In the genomic region with DNA sequence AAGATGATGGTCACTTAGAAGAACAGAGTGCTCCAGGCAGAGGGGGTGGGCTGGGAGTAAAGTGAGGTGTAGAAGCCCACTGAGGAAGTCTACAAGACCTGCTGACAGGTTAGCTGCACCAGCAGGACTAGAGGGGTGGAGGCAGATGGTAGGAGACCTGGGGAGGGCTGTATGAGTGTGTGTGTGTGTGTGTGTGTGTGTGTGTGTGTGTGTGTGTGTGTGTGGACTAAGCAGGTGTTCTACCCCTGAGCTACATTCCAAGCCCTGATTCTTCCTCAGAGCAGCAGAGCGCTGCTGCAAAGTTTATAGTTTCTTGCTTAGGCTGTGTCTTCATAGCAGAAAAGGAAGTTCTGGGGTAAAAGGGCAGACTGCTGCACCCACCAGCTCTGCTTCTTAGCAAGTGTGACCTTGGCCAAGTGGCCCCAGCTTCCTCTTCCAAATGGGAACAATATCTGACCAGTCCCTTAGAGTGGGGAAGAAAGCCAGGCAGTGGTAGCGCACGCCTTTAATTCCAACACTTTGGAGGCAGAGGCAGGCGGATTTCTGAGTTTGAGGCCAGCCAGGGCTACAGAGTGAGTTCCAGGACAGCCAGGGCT, we compare ENCODE assay signal across 13 mouse cellular contexts. TPM values are rescaled to one million over a fixed set of nuclear protein-coding genes. Genes with fewer than 3 reads are reported as not detected.
A peak's percentile ranks its signal among the peaks of the same experiment; 100 is the strongest.
DNase-seq lines count a peak whose midpoint lies in the region; ATAC-seq and TF ChIP-seq lines count a peak whose summit lies in the region.
"Had no signal": no experiment of that assay in that cellular context is flagged by ENCODE, and none has a peak within 500 bp of the region (broad histone marks: within the 10 kb centered on the region; RNA-seq: fewer than 3 reads in every experiment).

No protein-coding gene starts in this region.

- peaks cover 9% of the 10 kb centered on the region for H3K4me1 ChIP-seq in liver, adult 2 months (ENCODE audit: control insufficient read depth, insufficient read depth, low read length)
- H3K4me1 ChIP-seq in liver, embryonic 11.5 days (replicated peaks; ENCODE audit: control insufficient read depth, insufficient read depth, low read length): peaks cover 11% of the 10 kb centered on the region
- peaks cover 48% of the 10 kb centered on the region for H3K4me1 ChIP-seq in heart, embryonic 16.5 days (ENCODE audit: control insufficient read depth, insufficient read depth, low read length)
- H3K4me1 ChIP-seq in neural tube, embryonic 15.5 days: 0 out of 2 replicates have a peak, but pooled peaks cover 8% of the 10 kb centered on the region

- H3K79me2 ChIP-seq in liver, adult 2 months (ENCODE audit: control insufficient read depth, insufficient read depth, low read length): peaks cover 30% of the 10 kb centered on the region; the same call in 1 of the 2 replicates

- no peak for DNase-seq in gastrocnemius, adult 2 months
- no peak for DNase-seq in gastrocnemius, postnatal 10 days
- peak; percentile 44 for DNase-seq in liver, adult 2 months (ENCODE audit: extremely low read depth, low read depth, low spot score)
- no peak for DNase-seq in liver, embryonic 11.5 days (ENCODE audit: low spot score)
- DNase-seq in urinary bladder, postnatal 25 days (ENCODE audit: low spot score): no peak
- DNase-seq in thymus, postnatal 25 days: no peak
- DNase-seq: B cell, adult 2 months; cerebellum, postnatal 36 days had no signal

- no peak for TF ChIP-seq POLR2A in liver, adult 2 months (IDR thresholded peaks at IDR 0.05; ENCODE audit: extremely low read depth, insufficient read depth, low read length)

- intact Hi-C loops in gastrocnemius, adult 2 months (cut with DNase I): no loop called here

- no peak for TF ChIP-seq CTCF in gastrocnemius, adult 2 months (IDR thresholded peaks at IDR 0.05)
- TF ChIP-seq CTCF in liver, adult 2 months (IDR thresholded peaks at IDR 0.05; ENCODE audit: low read depth, low read length): no peak

- ATAC-seq in liver, embryonic 11.5 days (replicated peaks; ENCODE audit: low FRiP score): no peak
- no peak for ATAC-seq in heart, embryonic 16.5 days (replicated peaks; ENCODE audit: extremely low read depth, insufficient read depth, low FRiP score)
- ATAC-seq in neural tube, embryonic 15.5 days (ENCODE audit: low FRiP score): no peak
- ATAC-seq: Patski had no signal

- peak overlapping the region; percentile 82 for H3K27ac ChIP-seq in gastrocnemius, adult 2 months
- H3K27ac ChIP-seq in liver, adult 2 months (replicated peaks; ENCODE audit: insufficient read depth, low read depth, low read length): peak overlapping the region; percentile 25
- no peak overlapping the region; the same call in 1 of the 2 replicates for H3K27ac ChIP-seq in liver, embryonic 11.5 days (ENCODE audit: low read depth, low read length)
- peak overlapping the region; percentile 75 for H3K27ac ChIP-seq in heart, embryonic 16.5 days (ENCODE audit: low read length)
- H3K27ac ChIP-seq in neural tube, embryonic 15.5 days (replicated peaks): 0 out of 2 replicates have a peak overlapping the region, but pooled peaks have one; percentile 24
- H3K27ac ChIP-seq: midbrain, embryonic 12.5 days had no signal

- H3K4me2 ChIP-seq in liver, embryonic 11.5 days: no peak overlapping the region; the same call in 1 of the 2 replicates
- no peak overlapping the region for H3K4me2 ChIP-seq in heart, embryonic 16.5 days (ENCODE audit: low read depth, low read length)
- no peak overlapping the region for H3K4me2 ChIP-seq in neural tube, embryonic 15.5 days
- H3K4me2 ChIP-seq: midbrain, embryonic 12.5 days had no signal

- H3K9ac ChIP-seq in liver, adult 2 months (ENCODE audit: low read depth, low read length): no peak overlapping the region
- H3K9ac ChIP-seq in liver, embryonic 11.5 days (ENCODE audit: low read depth, low read length): no peak overlapping the region
- H3K9ac ChIP-seq in heart, embryonic 16.5 days (ENCODE audit: low read length): no peak overlapping the region
- no peak overlapping the region for H3K9ac ChIP-seq in neural tube, embryonic 15.5 days (replicated peaks)
- H3K9ac ChIP-seq: midbrain, embryonic 12.5 days had no signal

- H3K27me3 ChIP-seq in liver, adult 2 months (ENCODE audit: control insufficient read depth, insufficient read depth, low read length): no peaks in the 10 kb centered on the region
- H3K27me3 ChIP-seq in liver, embryonic 11.5 days (replicated peaks; ENCODE audit: control insufficient read depth, insufficient read depth, low read length): no peaks in the 10 kb centered on the region
- H3K27me3 ChIP-seq in heart, embryonic 16.5 days (ENCODE audit: control insufficient read depth, insufficient read depth, low read length): no peaks in the 10 kb centered on the region
- H3K27me3 ChIP-seq in neural tube, embryonic 15.5 days (replicated peaks): no peaks in the 10 kb centered on the region
- H3K27me3 ChIP-seq: midbrain, embryonic 12.5 days; Patski had no signal

- H3K9me3 ChIP-seq in liver, embryonic 11.5 days (ENCODE audit: control insufficient read depth, low read length): no peaks in the 10 kb centered on the region
- no peaks in the 10 kb centered on the region for H3K9me3 ChIP-seq in heart, embryonic 16.5 days (replicated peaks; ENCODE audit: control insufficient read depth, low read length)
- H3K9me3 ChIP-seq in neural tube, embryonic 15.5 days (replicated peaks): no peaks in the 10 kb centered on the region
- H3K9me3 ChIP-seq: midbrain, embryonic 12.5 days had no signal

- H3K36me3 ChIP-seq in liver, adult 2 months (ENCODE audit: control insufficient read depth, insufficient read depth, low read length): no peaks in the 10 kb centered on the region
- H3K36me3 ChIP-seq in liver, embryonic 11.5 days (ENCODE audit: control insufficient read depth, insufficient read depth, low read length): no peaks in the 10 kb centered on the region
- no peaks in the 10 kb centered on the region for H3K36me3 ChIP-seq in heart, embryonic 16.5 days (ENCODE audit: control insufficient read depth, insufficient read depth)
- no peaks in the 10 kb centered on the region for H3K36me3 ChIP-seq in neural tube, embryonic 15.5 days
- H3K36me3 ChIP-seq: midbrain, embryonic 12.5 days had no signal

- WGBS in liver, adult 2 months: 73% methylated on average over 4 of the region's 4 CpGs
- WGBS in liver, embryonic 11.5 days: 68% methylated on average over 4 of the region's 4 CpGs
- WGBS in heart, embryonic 16.5 days: 72% methylated on average over 4 of the region's 4 CpGs
- 92% methylated on average over 4 of the region's 4 CpGs for WGBS in neural tube, embryonic 15.5 days

- no peak overlapping the region for H3K4me3 ChIP-seq in gastrocnemius, adult 2 months
- no peak overlapping the region for H3K4me3 ChIP-seq in liver, adult 2 months (ENCODE audit: insufficient read depth, low read depth, low read length)
- no peak overlapping the region for H3K4me3 ChIP-seq in liver, embryonic 11.5 days (ENCODE audit: low read depth, low read length)
- no peak overlapping the region for H3K4me3 ChIP-seq in heart, embryonic 16.5 days (ENCODE audit: low read length)
- no peak overlapping the region for H3K4me3 ChIP-seq in neural tube, embryonic 15.5 days (replicated peaks)
- H3K4me3 ChIP-seq: midbrain, embryonic 12.5 days had no signal

RNA-seq across cellular contexts. Expression of a gene that starts 18.2 kb away (rescaled TPM):
- 10 to 100 TPM; 14.5 to 15.1 TPM for total RNA-seq in gastrocnemius, adult 2 months (2021)
- total RNA-seq in gastrocnemius, postnatal 10 days (2021): 10 to 100 TPM; 23.3 to 27.6 TPM
- total RNA-seq in liver, adult 2 months (2014; rRNA removed): 4.6 and 4.8 TPM in 2 replicates
- polyA plus RNA-seq in liver, adult 2 months (2012; rRNA removed): 13.4 and 15.3 TPM in 2 replicates
- 6.7 and 7.3 TPM in 2 replicates for polyA plus RNA-seq in liver, embryonic 11.5 days (2014; fragmentation: Nextera tagmentation; extraction: Ambion mirVana)
- 17.1 and 18.5 TPM in 2 replicates for polyA plus RNA-seq in heart, embryonic 16.5 days (2015; fragmentation: Nextera tagmentation; extraction: Ambion mirVana)
- 13.9 and 14.5 TPM in 2 replicates for polyA plus RNA-seq in neural tube, embryonic 15.5 days (2015; fragmentation: Nextera tagmentation; extraction: Ambion mirVana)

RNA-seq across cellular contexts. Expression of a gene that starts 18.8 kb away (rescaled TPM):
- total RNA-seq in gastrocnemius, adult 2 months (2021): 10 to 100 TPM in 1 of 2 experiments, 1 to 10 TPM in 1; 8.8 to 10.5 TPM
- 10 to 100 TPM in 1 of 2 experiments, 1 to 10 TPM in 1; 9.2 to 12.9 TPM for total RNA-seq in gastrocnemius, postnatal 10 days (2021)
- 14.9 and 15.1 TPM in 2 replicates for total RNA-seq in liver, adult 2 months (2014; rRNA removed)
- 23.2 and 39.5 TPM in 2 replicates for polyA plus RNA-seq in liver, adult 2 months (2012; rRNA removed)
- 27.9 and 29.1 TPM in 2 replicates for polyA plus RNA-seq in liver, embryonic 11.5 days (2014; fragmentation: Nextera tagmentation; extraction: Ambion mirVana)
- 20.7 and 24.5 TPM in 2 replicates for polyA plus RNA-seq in heart, embryonic 16.5 days (2015; fragmentation: Nextera tagmentation; extraction: Ambion mirVana)
- 31.0 and 35.8 TPM in 2 replicates for polyA plus RNA-seq in neural tube, embryonic 15.5 days (2015; fragmentation: Nextera tagmentation; extraction: Ambion mirVana)

RNA-seq across cellular contexts. Expression of a gene that starts 36.0 kb away (rescaled TPM):
- total RNA-seq in gastrocnemius, adult 2 months (2021): 100 to 1,000 TPM; 154 to 235 TPM
- total RNA-seq in gastrocnemius, postnatal 10 days (2021): 10 to 100 TPM; 65.0 to 72.7 TPM
- 1.1 and 1.2 TPM in 2 replicates for total RNA-seq in liver, adult 2 months (2014; rRNA removed)
- polyA plus RNA-seq in liver, adult 2 months (2012; rRNA removed): 0.37 and 0.65 TPM in 2 replicates
- polyA plus RNA-seq in liver, embryonic 11.5 days (2014; fragmentation: Nextera tagmentation; extraction: Ambion mirVana): not detected in 2 replicates
- not detected in 2 replicates for polyA plus RNA-seq in heart, embryonic 16.5 days (2015; fragmentation: Nextera tagmentation; extraction: Ambion mirVana)
- 1.1 and 1.3 TPM in 2 replicates for polyA plus RNA-seq in neural tube, embryonic 15.5 days (2015; fragmentation: Nextera tagmentation; extraction: Ambion mirVana)
- polyA plus RNA-seq: heart, embryonic 14.5 days; midbrain, embryonic 12.5 days had no signal

RNA-seq across cellular contexts. Expression of a gene that starts 45.6 kb away (rescaled TPM):
- total RNA-seq in gastrocnemius, adult 2 months (2021): 1 to 10 TPM; 2.9 to 3.1 TPM
- total RNA-seq in gastrocnemius, postnatal 10 days (2021): 1 to 10 TPM; 4.5 to 4.6 TPM
- 128 and 132 TPM in 2 replicates for total RNA-seq in liver, adult 2 months (2014; rRNA removed)
- polyA plus RNA-seq in liver, adult 2 months (2012; rRNA removed): 247 and 290 TPM in 2 replicates
- polyA plus RNA-seq in liver, embryonic 11.5 days (2014; fragmentation: Nextera tagmentation; extraction: Ambion mirVana): 8.1 and 10.1 TPM in 2 replicates
- 0.49 and 0.67 TPM in 2 replicates for polyA plus RNA-seq in heart, embryonic 16.5 days (2015; fragmentation: Nextera tagmentation; extraction: Ambion mirVana)
- polyA plus RNA-seq in neural tube, embryonic 15.5 days (2015; fragmentation: Nextera tagmentation; extraction: Ambion mirVana): 1.7 and 1.8 TPM in 2 replicates

RNA-seq across cellular contexts. Expression of a gene that starts 52.3 kb away (rescaled TPM):
- total RNA-seq in gastrocnemius, adult 2 months (2021): under 1 TPM; 0.28 to 0.33 TPM
- under 1 TPM; 0.40 to 0.50 TPM for total RNA-seq in gastrocnemius, postnatal 10 days (2021)
- 13.9 and 17.1 TPM in 2 replicates for total RNA-seq in liver, adult 2 months (2014; rRNA removed)
- 3.5 and 7.0 TPM in 2 replicates for polyA plus RNA-seq in liver, adult 2 months (2012; rRNA removed)
- 0.13 and 0.40 TPM in 2 replicates for polyA plus RNA-seq in liver, embryonic 11.5 days (2014; fragmentation: Nextera tagmentation; extraction: Ambion mirVana)
- not detected in 2 replicates for polyA plus RNA-seq in heart, embryonic 16.5 days (2015; fragmentation: Nextera tagmentation; extraction: Ambion mirVana)
- not detected in 2 replicates for polyA plus RNA-seq in neural tube, embryonic 15.5 days (2015; fragmentation: Nextera tagmentation; extraction: Ambion mirVana)
- polyA plus RNA-seq: heart, embryonic 14.5 days; midbrain, embryonic 12.5 days had no signal
